Mouse (Mus musculus) adrenal gland, postnatal 10 days (tissue): ENCODE results near the gene Rbp4. TPM values are rescaled to one million over a fixed set of nuclear protein-coding genes. Genes with fewer than 3 reads are reported as not detected.
A peak's percentile ranks its signal among the peaks of the same experiment; 100 is the strongest.

Source experiments
- DNase-seq: peaks from one replicate; pipeline ENCODE4 v3.0.0; 2021; ENCODE audit warnings: mixed read lengths
- long read RNA-seq, 2 experiments: library from polyadenylated mRNA; stranded (forward); transcript quantifications; one replicate each; pipeline ENCODE4 v2.0.0; 2021
- total RNA-seq, 2 experiments: library from RNA; stranded (reverse); gene quantifications; 2 replicates each; pipeline ENCODE4 v1.2.3; 2021

Gene Rbp4
- total RNA-seq = 100 to 1,000 TPM; 334 to 776 TPM
- long read RNA-seq, experiment 1, transcript Rbp4-202 (6 exons, 937 nt) = major isoform, 2,952 of 4,746 reads
- long read RNA-seq, experiment 1, transcript Rbp4-201 (6 exons, 1,161 nt) = minor isoform, 35 of 4,746 reads
- long read RNA-seq, experiment 1, partial matches to known transcripts = 127 of 4,746 reads
- long read RNA-seq, experiment 1, other reads (novel, unspliced or antisense) = 1,632 of 4,746 reads
- long read RNA-seq, experiment 2, transcript Rbp4-201 (6 exons, 1,161 nt) = minor isoform, 8 of 255 reads
- long read RNA-seq, experiment 2, transcript Rbp4-202 (6 exons, 937 nt) = major isoform, 148 of 255 reads
- long read RNA-seq, experiment 2, partial matches to known transcripts = 13 of 255 reads
- long read RNA-seq, experiment 2, other reads (novel, unspliced or antisense) = 86 of 255 reads

DNA sequence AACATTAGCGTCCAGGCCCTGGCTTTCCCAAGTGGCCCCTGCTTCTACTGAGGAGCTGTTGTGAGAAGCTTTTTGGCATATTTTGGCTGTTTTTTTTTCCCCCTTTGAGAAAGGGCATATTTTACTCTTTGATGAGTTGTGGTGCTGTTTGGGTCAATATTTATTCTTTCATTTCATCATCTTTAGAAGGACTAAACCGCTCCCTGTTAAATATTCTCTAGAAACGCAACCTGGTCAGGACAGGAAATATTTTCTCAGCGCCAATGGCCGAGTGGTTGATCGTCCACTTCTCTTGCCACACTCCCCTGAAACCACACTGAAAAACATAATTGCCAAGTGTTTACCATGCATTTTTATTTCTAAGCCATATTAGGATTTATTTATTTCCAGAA, at the start of gene Rbp4:
Gene Rbp4 (minus strand): TSS at position 63 of the 392 bp plus-strand sequence.
- no peak for DNase-seq

DNA sequence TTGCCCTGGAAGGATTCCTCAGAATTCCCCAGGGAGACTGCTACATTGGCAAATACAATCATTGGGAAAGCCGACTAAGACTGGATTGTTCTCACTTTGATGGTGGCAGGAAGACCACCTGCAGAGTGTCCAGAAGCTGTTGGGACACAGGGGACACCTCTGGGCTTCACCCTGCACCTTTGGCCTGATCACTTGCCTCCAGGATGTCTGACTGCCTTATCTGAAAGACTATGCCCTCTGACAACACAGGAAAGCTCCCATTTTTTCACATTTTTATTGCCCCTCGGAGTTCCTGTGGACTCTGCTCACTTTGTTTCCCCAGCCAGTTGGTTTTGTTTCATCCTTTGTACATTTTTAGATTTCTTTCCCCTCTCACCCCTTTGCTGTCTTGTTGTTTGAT, 39.6 kb upstream of the Rbp4 start:
- DNase-seq = no peak

GRCm38 (mm10) chr19:38161648-38162354, 36.7 kb upstream of the Rbp4 start:
- no peak for DNase-seq

DNA sequence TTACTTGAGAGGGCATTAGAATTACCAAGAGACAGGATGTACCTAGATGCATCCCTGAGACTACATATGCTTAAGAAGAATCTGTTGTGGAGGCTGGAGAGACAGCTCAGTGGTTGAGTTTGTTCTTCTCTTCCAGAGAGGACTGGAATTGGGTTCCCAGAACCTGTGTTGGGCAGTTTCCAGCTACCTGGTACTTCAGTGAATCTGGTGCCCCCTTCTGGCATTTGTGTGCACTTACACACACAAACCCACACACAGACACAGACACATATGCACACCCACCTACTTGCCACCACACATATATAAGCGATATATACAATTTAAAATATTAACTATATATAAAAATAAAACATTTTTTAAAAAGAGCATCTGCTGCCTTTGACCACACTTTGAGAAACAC, 31.2 kb upstream of the Rbp4 start:
- DNase-seq = no peak

- DNase-seq = no peak
These were observed 18.6 kb upstream of the Rbp4 start for GRCm38 (mm10) chr19:38143540-38144271.

DNA sequence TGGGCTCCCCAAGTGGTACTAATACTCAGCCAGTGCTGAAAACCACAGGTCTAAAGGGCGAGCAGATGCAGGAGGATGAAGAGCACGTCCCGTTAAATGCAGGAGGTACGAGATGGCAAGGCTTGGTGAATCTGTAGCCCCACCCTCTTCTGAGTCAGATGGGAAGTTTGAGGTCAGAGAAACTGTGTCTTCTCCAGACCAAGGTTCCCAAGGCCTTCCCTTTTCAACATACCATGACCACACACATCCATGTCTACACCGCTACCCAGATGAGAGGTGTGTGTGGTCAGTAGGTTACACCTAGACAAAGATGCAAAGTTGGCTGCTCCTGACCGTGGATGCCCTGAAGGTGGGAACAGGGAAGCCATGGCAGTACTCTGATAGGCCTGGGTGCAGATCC, 9.7 kb upstream of the Rbp4 start:
- no peak for DNase-seq

DNA sequence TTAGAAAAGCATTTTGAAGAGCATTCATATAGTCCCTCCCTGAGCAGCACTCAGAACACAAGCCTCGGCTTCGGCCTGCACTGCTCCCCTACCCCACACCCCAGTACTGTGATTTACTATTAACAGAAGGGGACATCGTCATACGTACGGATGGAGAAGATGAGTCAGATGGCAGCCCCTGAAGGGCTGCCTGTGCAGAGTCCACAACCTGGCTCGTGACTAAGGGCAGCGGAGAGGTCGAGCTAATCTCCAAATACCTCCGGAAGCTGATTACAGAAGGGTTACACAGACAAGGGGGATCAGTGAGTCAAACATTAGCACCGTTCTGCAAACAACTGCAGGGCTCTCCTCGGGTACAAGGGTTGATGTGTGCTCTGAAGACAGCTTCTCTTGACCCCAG, 8.9 kb upstream of the Rbp4 start:
- DNase-seq = no peak

GRCm38 (mm10) chr19:38132481-38132880, 7.4 kb upstream of the Rbp4 start, which contains the start of gene Pde6c:
Gene Pde6c (plus strand): TSS chr19:38132781.
- DNase-seq = no peak

DNA sequence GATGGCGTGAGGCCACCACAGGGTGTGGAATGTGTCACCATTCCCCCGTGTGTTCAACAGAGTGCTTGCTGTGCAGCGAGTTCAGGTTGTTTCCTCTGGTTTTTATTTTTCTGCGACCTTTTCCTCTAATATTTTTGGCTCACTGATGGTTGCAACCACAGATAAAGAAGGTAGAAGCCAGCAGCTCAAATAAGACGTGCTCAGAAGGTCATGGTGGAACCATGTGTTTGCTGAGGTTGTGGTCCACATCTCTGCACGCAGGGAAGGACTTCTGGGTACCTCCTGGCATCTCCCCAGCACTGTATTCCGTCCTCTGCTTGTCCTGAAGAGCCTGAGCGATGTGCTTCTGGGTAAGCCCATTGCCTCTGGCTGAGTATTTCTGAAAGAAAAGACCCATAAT, 1.6 kb upstream of the Rbp4 start:
- no peak for DNase-seq

- DNase-seq = peak; percentile 67
These were observed 471 bp downstream of the Rbp4 start for GRCm38 (mm10) chr19:38124401-38125218.

- no peak for DNase-seq
These were observed 1.2 kb downstream of the Rbp4 start for GRCm38 (mm10) chr19:38123921-38124320.

DNA sequence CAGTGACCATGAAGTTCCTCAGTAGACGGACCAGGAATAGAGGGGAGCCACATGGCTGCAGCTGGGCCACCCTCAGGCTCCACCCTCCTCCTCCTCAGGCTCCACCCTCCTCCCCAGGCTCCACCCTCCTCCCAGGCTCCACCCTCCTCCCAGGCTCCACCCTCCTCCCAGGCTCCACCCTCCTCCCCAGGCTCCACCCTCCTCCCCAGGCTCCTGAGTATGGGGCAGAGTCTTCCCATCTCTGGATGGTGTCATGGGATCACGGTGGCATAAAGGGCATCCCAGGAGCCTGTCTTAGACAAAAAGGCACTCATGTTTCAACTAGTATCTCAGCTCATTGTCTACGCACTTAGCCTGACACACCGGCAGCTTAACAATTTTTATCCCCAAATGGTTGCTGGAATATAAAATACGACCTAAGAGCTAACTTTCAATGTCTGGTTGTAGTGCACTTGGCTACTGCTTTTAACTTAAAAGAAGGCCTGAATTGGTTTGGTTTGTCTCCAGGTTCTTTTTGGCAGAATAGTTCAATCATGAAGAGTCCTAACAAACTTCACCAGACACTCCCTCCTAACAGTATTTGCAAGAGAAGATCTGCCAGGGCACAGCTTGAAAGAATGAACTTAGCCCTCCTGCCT, 4.8 kb downstream of the Rbp4 start:
- peak; percentile 26 for DNase-seq

DNA sequence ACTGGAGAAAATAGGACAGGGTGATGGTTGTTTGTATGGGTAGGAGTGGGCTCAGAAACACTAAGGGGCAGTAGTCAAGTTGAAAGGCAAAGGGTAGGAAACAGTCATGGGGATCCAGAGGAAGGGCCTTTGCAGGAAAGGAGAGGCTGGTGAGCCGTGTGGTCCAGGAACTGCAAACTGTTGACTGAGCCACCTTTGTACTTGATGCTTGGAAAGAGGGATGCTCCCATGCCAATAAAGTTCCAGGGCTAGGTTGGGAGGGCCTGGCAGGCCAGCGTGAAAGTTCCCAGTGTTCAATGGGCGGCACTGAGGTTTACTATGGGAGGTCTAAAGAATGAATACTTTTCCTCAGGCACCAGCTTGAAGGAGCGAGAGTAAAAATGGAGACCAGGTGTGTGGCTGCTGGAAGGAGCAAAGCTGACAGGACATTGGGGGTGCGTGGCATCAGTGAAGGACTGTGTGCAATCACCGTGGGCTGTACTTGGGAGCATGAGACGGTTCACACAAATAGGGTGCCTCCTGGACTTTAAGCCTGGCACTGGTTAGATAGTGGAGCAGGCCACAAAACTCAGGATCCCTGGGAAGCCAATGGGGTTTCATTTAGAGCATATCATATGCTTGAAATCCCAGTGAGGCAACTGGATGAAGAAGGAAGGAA, 10.1 kb downstream of the Rbp4 start:
- DNase-seq = no peak

GRCm38 (mm10) chr19:38112575-38112974, 12.5 kb downstream of the Rbp4 start:
- no peak for DNase-seq

- no peak for DNase-seq
These were observed 14.0 kb downstream of the Rbp4 start for GRCm38 (mm10) chr19:38111056-38111455.

DNA sequence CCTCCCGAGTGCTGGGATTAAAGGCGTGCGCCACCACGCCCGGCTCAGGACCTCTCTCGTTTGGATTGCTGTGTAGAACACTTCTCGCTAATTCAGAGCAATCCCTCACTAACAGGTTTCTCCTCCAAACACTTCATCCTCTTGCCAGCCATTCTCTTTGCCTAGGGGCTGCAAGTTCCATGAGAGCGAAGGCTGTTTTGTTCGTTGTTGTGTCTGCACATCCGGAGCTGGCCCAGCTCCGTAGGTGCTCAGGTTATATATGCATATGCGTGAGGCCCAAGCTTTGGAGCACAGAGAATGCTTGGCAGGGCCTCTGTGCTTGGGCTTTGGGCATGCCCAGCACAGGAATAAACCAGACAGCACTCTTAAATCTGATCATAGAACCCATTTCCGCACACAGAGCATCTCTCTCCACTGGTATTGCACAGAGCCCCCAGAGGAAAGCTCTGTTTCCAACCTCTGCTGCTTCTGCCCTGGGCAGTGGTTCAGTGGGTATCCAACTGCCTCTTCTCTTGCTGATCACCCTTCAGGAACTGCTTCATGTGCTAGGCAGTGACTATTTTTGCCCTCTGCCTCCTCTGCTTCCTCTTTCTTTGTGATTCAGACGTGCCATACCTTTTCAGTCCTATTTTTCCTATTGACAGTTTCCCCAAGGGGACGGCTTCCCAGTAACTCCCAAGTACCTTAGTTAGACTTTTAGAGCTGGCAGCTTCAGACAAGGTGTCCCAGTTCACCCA, 15.4 kb downstream of the Rbp4 start:
- no peak for DNase-seq

DNA sequence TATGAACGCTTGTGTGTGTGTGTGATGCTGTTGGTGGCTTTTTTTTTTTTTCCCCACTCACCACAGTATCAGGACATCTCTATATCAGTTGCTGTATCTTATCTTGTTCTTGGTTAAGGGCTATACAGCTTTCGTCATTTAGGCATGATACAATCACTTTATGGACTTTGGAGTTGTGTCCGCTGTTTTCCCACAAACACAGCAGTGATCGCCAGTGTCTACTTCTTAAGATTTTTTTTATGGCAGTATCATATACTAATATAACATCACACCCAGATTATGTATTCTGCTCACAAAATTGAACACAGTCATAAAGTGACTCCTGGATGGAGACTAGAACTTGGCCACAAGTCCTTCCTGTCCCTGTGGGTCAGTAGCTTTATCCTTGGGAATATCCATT, 17.2 kb downstream of the Rbp4 start:
- DNase-seq = no peak

DNA sequence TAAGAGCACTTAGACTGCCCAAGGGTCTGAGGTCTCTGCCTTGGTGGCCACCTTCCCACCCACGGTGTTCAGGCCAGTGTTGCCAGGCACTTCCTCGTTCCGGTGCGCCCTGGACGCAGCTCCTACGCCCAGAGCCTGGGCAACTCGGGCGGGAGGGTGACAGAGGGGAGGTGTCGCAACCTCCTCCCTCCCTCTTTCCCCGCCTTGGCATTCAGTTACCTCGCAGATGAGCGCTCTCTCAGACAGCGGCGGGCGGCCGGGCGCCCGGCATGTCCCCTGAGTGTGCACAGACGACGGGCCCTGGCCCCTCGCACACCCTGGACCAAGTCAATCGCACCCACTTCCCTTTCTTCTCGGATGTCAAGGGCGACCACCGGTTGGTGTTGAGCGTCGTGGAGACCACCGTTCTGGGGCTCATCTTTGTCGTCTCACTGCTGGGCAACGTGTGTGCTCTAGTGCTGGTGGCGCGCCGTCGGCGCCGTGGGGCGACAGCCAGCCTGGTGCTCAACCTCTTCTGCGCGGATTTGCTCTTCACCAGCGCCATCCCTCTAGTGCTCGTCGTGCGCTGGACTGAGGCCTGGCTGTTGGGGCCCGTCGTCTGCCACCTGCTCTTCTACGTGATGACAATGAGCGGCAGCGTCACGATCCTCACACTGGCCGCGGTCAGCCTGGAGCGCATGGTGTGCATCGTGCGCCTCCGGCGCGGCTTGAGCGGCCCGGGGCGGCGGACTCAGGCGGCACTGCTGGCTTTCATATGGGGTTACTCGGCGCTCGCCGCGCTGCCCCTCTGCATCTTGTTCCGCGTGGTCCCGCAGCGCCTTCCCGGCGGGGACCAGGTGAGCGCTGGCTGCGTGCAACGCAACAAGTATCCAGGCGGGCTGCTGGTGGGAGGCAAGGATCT, 28.0 kb downstream of the Rbp4 start, which contains the start of gene Ffar4:
Gene Ffar4 (plus strand): TSS at position 214 of the 901 bp plus-strand sequence.
- DNase-seq = peak; percentile 78

GRCm38 (mm10) chr19:38096231-38096630, 28.9 kb downstream of the Rbp4 start:
- DNase-seq = no peak
